Mouse (Mus musculus) erythroblast, embryonic 14.5 days (primary cell): ENCODE measurements around the gene Hdac1.

ENCODE experiments used
- GATA1 ChIP-seq: IDR thresholded peaks from 2 replicates; pipeline ENCODE4 v1.6.1; 2012; ENCODE audit warnings: low read length, inconsistent platforms, mixed read lengths
- TAL1 ChIP-seq: IDR thresholded peaks from 3 replicates; pipeline ENCODE4 v1.6.1; 2012; ENCODE audit warnings: low read length, inconsistent platforms, mixed read lengths

DNA sequence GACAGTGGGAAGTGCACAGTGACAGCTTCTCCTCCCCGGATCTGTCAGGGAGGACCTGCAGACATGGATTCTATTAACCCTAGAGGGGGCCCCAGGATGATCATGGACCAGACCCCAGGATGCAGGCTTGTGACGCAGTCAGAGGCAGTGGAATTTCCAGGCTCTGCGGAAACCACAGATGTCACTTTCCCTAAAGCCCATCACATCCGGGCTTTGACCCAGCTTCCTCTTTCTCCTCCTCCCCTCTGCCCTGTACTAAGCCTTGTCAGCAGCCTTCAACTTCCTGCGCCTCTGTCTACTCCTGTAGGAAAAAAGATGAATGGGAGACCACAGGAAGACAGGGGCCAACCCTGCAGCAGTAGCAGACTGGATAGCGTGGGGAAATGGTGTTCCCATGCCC lies 45.9 kb downstream of the Hdac1 start:
- no peak for TF ChIP-seq TAL1
- no peak for TF ChIP-seq GATA1
